Mouse (Mus musculus) olfactory bulb, adult 2 months (tissue): ENCODE measurements around the gene Paf1.

ENCODE experiments used
- CTCF ChIP-seq: fragments of 200-500 bp; IDR thresholded peaks from 2 replicates; pipeline ENCODE4 v1.5.1; 2012; ENCODE audit warnings: low read depth, mild to moderate bottlenecking, low read length, moderate library complexity; ENCODE audit not compliant: insufficient read depth
- POLR2A ChIP-seq: fragments of 200-500 bp; IDR thresholded peaks from 2 replicates; pipeline ENCODE4 v1.6.1; 2012; ENCODE audit warnings: mild to moderate bottlenecking, low read depth, low read length, moderate library complexity; ENCODE audit not compliant: insufficient read depth

DNA sequence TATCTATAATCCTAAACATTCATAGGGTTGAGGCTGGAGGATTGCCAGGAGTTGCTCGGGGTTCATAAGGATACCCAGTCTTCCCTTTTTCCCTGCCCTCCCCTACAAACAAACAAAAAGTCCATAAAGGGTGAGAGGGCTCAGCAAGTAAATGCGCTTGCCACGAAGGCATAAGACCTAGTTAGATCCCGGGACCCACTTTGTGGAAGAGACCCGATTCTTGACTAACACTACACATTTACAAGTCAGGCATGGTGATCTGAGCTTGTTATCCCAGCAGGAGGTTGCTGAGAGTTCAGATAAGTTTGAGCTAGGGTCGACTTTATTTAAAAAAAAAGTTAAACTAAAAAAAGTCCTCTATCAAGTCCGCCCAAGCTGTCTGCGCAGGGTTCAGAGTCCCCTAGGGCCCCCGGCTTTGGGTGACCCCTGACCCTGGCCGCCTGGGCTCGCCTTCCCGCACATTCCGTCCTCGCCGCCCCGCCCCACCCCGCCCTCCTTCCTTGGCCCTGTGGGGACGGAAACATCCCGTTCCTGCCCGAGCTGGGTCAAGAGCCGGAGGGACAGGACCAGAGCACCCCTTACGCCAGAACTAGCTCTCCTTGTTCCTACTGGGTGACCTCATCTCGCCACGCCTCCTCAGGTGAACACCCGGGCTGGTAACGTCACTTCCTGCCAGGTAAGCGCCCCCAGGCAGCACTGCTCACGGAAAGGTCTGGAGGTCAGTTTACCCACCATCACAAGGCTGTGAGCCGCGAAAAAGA lies 16.6 kb upstream of the Paf1 start:
- TF ChIP-seq POLR2A (no peak), CTCF (no peak)
